Mouse (Mus musculus) kidney, adult 11 months (tissue): ENCODE measurements at regions not wholly inside any gene's neighbourhood (a gene's known extent, or its start where the extent isn't known, plus 50 kb on each side); places are given as distances from the start of the nearest gene placed in this dataset.
"Not testable (repeated sequence)": the region's sequence is repeated elsewhere in the genome, so short reads cannot be mapped to it uniquely, and the experiment has no call there.

Source experiments
- DNase-seq: peaks from one replicate; pipeline ENCODE4 v3.0.0; 2022

GRCm38 (mm10) chr16:76507191-76507746 is 133.6 kb upstream of the Nrip1 start:
- no peak for DNase-seq

GRCm38 (mm10) chr16:76506240-76506639 is 132.6 kb upstream of the Nrip1 start:
- DNase-seq = no peak

- DNase-seq = no peak
Observed at GRCm38 (mm10) chr16:76499686-76500400, 126.2 kb upstream of the Nrip1 start.

GRCm38 (mm10) chr16:76498233-76498632 is 124.6 kb upstream of the Nrip1 start:
- DNase-seq = no peak

- DNase-seq = no peak
Observed at GRCm38 (mm10) chr16:76497041-76497808, 123.6 kb upstream of the Nrip1 start.

GRCm38 (mm10) chr16:76483419-76483818 is 109.8 kb upstream of the Nrip1 start:
- no peak for DNase-seq

- no peak for DNase-seq
Observed at GRCm38 (mm10) chr16:76481966-76482365, 108.3 kb upstream of the Nrip1 start.

GRCm38 (mm10) chr16:76477474-76477873 is 103.8 kb upstream of the Nrip1 start:
- DNase-seq = no peak

- no peak for DNase-seq
Observed at GRCm38 (mm10) chr16:76474481-76474880, 100.9 kb upstream of the Nrip1 start.

- no peak for DNase-seq
Observed at GRCm38 (mm10) chr16:76472386-76472785, 98.8 kb upstream of the Nrip1 start.

GRCm38 (mm10) chr16:76471081-76471480 is 97.5 kb upstream of the Nrip1 start:
- DNase-seq = no peak

GRCm38 (mm10) chr16:76459521-76459920 is 85.9 kb upstream of the Nrip1 start:
- DNase-seq = no peak

- DNase-seq = not testable (repeated sequence)
Observed at GRCm38 (mm10) chr16:76456300-76456599, 82.6 kb upstream of the Nrip1 start.

- DNase-seq = no peak
Observed at GRCm38 (mm10) chr16:76455499-76456299, 82.1 kb upstream of the Nrip1 start.

GRCm38 (mm10) chr16:76454741-76455465 is 81.3 kb upstream of the Nrip1 start:
- DNase-seq = peak; percentile 96

GRCm38 (mm10) chr16:76453457-76454200 is 80.0 kb upstream of the Nrip1 start:
- DNase-seq = peak; percentile 95

- DNase-seq = no peak
Observed at GRCm38 (mm10) chr16:76448773-76449172, 75.1 kb upstream of the Nrip1 start.

GRCm38 (mm10) chr16:76447033-76447432 is 73.4 kb upstream of the Nrip1 start:
- no peak for DNase-seq

- no peak for DNase-seq
Observed at GRCm38 (mm10) chr16:76444668-76445067, 71.0 kb upstream of the Nrip1 start.

- DNase-seq = no peak
Observed at GRCm38 (mm10) chr16:76442635-76443034, 69.0 kb upstream of the Nrip1 start.

GRCm38 (mm10) chr16:76441803-76442448 is 68.3 kb upstream of the Nrip1 start:
- DNase-seq = no peak
